Mouse (Mus musculus): ENCODE measurements around the gene Dusp1. TPM values are rescaled to one million over a fixed set of nuclear protein-coding genes. Genes with fewer than 3 reads are reported as not detected.

The Dusp1 gene
- total and polyA plus RNA-seq, 3 experiments, result 3.5 to 9.9 (median 5.6) TPM

- Histone ChIP-seq H3K27me3 (replicated peaks) (no peaks in the 10 kb centered on the region), H3K4me2 (ENCODE audit: insufficient read depth, low read depth, poor library complexity, severe bottlenecking) (no peak overlapping the region), H3K27ac (ENCODE audit: insufficient read depth, low read depth) (no peak overlapping the region), H3K79me2 (replicated peaks; ENCODE audit: control insufficient read depth, extremely low read depth, insufficient read depth, poor library complexity, severe bottlenecking) (no peaks in the 10 kb centered on the region), H3K36me3 (replicated peaks in 1 of 2; ENCODE audit: control insufficient read depth in 1 of 2, insufficient read depth in 1 of 2, low read length in 1 of 2) (no peaks in the 10 kb centered on the region), H3K9ac (ENCODE audit: insufficient read depth, low read depth) (no peak overlapping the region), H3K9me3 (replicated peaks; ENCODE audit: low read length) (peaks cover 4% of the 10 kb centered on the region), H3K4me3 (replicated peaks in 1 of 3; ENCODE audit: low read depth in 2 of 3, low read length in 2 of 3, poor library complexity in 1 of 3) (no peak overlapping the region), H3K4me1 (ENCODE audit: control insufficient read depth in 1 of 2, insufficient read depth in 2 of 2) (peaks cover 19 to 25% of the 10 kb centered on the region in 2 experiments)
- dilution Hi-C loops (cut with MboI; ENCODE audit: extremely low pct_ligation_motif_present, extremely low pct_unique_long_range_greater_than_20kb, low sequenced_read_pairs), result no loop called here
- in situ Hi-C loops (cut with MboI; ENCODE audit: low pct_ligation_motif_present, low pct_unique_long_range_greater_than_20kb, low sequenced_read_pairs), result no loop called here
- TF ChIP-seq RCOR1 (conservative IDR thresholded peaks at IDR 0.05; ENCODE audit: low read depth, low read length), result no peak
- no peak for TF ChIP-seq GABPA (IDR thresholded peaks at IDR 0.05; ENCODE audit: insufficient replicate concordance, low read depth, low read length)
- no peak for TF ChIP-seq IRF4 (IDR thresholded peaks at IDR 0.05; ENCODE audit: low read depth, low read length)
- TF ChIP-seq NELFE (IDR thresholded peaks at IDR 0.05; ENCODE audit: low read depth, low read length), result no peak
- TF ChIP-seq MAFK (IDR thresholded peaks at IDR 0.05; ENCODE audit: insufficient replicate concordance, low read length), result no peak
- TF ChIP-seq MXI1 (IDR thresholded peaks at IDR 0.05; ENCODE audit: low read depth, low read length), result no peak
- no peak for TF ChIP-seq SIN3A (IDR thresholded peaks at IDR 0.05; ENCODE audit: low read length)
- no peak for TF ChIP-seq ZMIZ1 (IDR thresholded peaks at IDR 0.05; ENCODE audit: low read depth, low read length)
- no peak for TF ChIP-seq E2F4 (IDR thresholded peaks at IDR 0.05; ENCODE audit: insufficient replicate concordance, low read depth, low read length)
- TF ChIP-seq ETS1 (conservative IDR thresholded peaks at IDR 0.05; ENCODE audit: low read depth, low read length), result no peak
- no peak for TF ChIP-seq CHD1 (IDR thresholded peaks at IDR 0.05; ENCODE audit: low read depth, low read length)
- no peak for TF ChIP-seq TCF12 (IDR thresholded peaks at IDR 0.05; ENCODE audit: low read depth, low read length)
- no peak for TF ChIP-seq ZKSCAN1 (IDR thresholded peaks at IDR 0.05; ENCODE audit: borderline replicate concordance, low read depth, low read length)
- no peak for TF ChIP-seq POLR2AphosphoS2 (IDR thresholded peaks at IDR 0.05; ENCODE audit: low read depth, low read length)
- TF ChIP-seq MYC (IDR thresholded peaks at IDR 0.05; ENCODE audit: low read depth, low read length), result no peak
- TF ChIP-seq BHLHE40 (IDR thresholded peaks at IDR 0.05; ENCODE audit: low read depth, low read length), result no peak
- TF ChIP-seq MAX (IDR thresholded peaks at IDR 0.05; ENCODE audit: low read length), result no peak
- DNase-seq (ENCODE audit: extremely low read depth), result no peak
Measured at GRCm38 (mm10) chr17:26527291-26527690, 34.6 kb downstream of the Dusp1 start.

GRCm38 (mm10) chr17:26525316-26525715, 36.6 kb downstream of the Dusp1 start:
- peaks cover 4% of the 10 kb centered on the region for H3K9me3 ChIP-seq (replicated peaks; ENCODE audit: low read length)
- dilution Hi-C loops (cut with MboI; ENCODE audit: extremely low pct_ligation_motif_present, extremely low pct_unique_long_range_greater_than_20kb, low sequenced_read_pairs) (no loop called here), in situ Hi-C loops (cut with MboI; ENCODE audit: low pct_ligation_motif_present, low pct_unique_long_range_greater_than_20kb, low sequenced_read_pairs) (no loop called here)

More at GRCm38 (mm10) chr17:26525316-26525715, 36.6 kb downstream of the Dusp1 start:
- TF ChIP-seq PAX5 (IDR thresholded peaks at IDR 0.05; ENCODE audit: low read length), result no peak
- TF ChIP-seq RCOR1 (conservative IDR thresholded peaks at IDR 0.05; ENCODE audit: low read depth, low read length), result no peak
- TF ChIP-seq ZMIZ1 (IDR thresholded peaks at IDR 0.05; ENCODE audit: low read depth, low read length), result no peak
- no peak for TF ChIP-seq MAX (IDR thresholded peaks at IDR 0.05; ENCODE audit: low read length)
- no peak for TF ChIP-seq USF2 (conservative IDR thresholded peaks at IDR 0.05; ENCODE audit: low read depth, low read length)
- no peak for TF ChIP-seq RAD21 (IDR thresholded peaks at IDR 0.05; ENCODE audit: low read depth, low read length)
- no peak for TF ChIP-seq TCF12 (IDR thresholded peaks at IDR 0.05; ENCODE audit: low read depth, low read length)
- TF ChIP-seq ELF1 (IDR thresholded peaks at IDR 0.05; ENCODE audit: low read depth, low read length), result no peak
- TF ChIP-seq NRF1 (IDR thresholded peaks at IDR 0.05; ENCODE audit: low read depth, low read length), result no peak
- no peak for TF ChIP-seq MAFK (IDR thresholded peaks at IDR 0.05; ENCODE audit: insufficient replicate concordance, low read length)
- no peak for TF ChIP-seq CHD1 (IDR thresholded peaks at IDR 0.05; ENCODE audit: low read depth, low read length)
- no peak for TF ChIP-seq JUND (conservative IDR thresholded peaks at IDR 0.05; ENCODE audit: low read depth, low read length)
- no peak for TF ChIP-seq MAZ (IDR thresholded peaks at IDR 0.05; ENCODE audit: low read depth, low read length)
- Histone ChIP-seq H3K4me3 (replicated peaks in 1 of 3; ENCODE audit: low read depth in 2 of 3, low read length in 2 of 3, poor library complexity in 1 of 3) (no peak overlapping the region), H3K27me3 (replicated peaks) (no peaks in the 10 kb centered on the region), H3K79me2 (replicated peaks; ENCODE audit: control insufficient read depth, extremely low read depth, insufficient read depth, poor library complexity, severe bottlenecking) (no peaks in the 10 kb centered on the region), H3K9ac (ENCODE audit: insufficient read depth, low read depth) (no peak overlapping the region), H3K36me3 (replicated peaks in 1 of 2; ENCODE audit: control insufficient read depth in 1 of 2, insufficient read depth in 1 of 2, low read length in 1 of 2) (no peaks in the 10 kb centered on the region), H3K4me1 (ENCODE audit: control insufficient read depth in 1 of 2, insufficient read depth in 2 of 2) (peaks cover 0 to 5% of the 10 kb centered on the region in 2 experiments; a peak in 1 of 4 replicates), H3K27ac (ENCODE audit: insufficient read depth, low read depth) (no peak overlapping the region), H3K4me2 (ENCODE audit: insufficient read depth, low read depth, poor library complexity, severe bottlenecking) (no peak overlapping the region)
- no peak for DNase-seq (ENCODE audit: extremely low read depth)
